11 mouse cellular contexts compared by ENCODE assay signal in genomic region chr10:42601556-42601955, GRCm38 (mm10). TPM values are rescaled to one million over a fixed set of nuclear protein-coding genes. Genes with fewer than 3 reads are reported as not detected.
DNase-seq lines count a peak whose midpoint lies in the region; ATAC-seq and TF ChIP-seq lines count a peak whose summit lies in the region.
"Had no signal": no experiment of that assay in that cellular context is flagged by ENCODE, and none has a peak within 500 bp of the region (broad histone marks: within the 10 kb centered on the region; RNA-seq: fewer than 3 reads in every experiment).

No protein-coding gene starts in this region.

- peaks cover 8% of the 10 kb centered on the region for H3K9me3 ChIP-seq in liver, embryonic 12.5 days (replicated peaks)

- H3K4me1 ChIP-seq in liver, embryonic 12.5 days: no peaks in the 10 kb centered on the region
- H3K4me1 ChIP-seq in bone marrow, adult 2 months (ENCODE audit: control insufficient read depth, insufficient read depth, low read length): no peaks in the 10 kb centered on the region
- H3K4me1 ChIP-seq in small intestine, adult 2 months (ENCODE audit: control insufficient read depth, insufficient read depth, insufficient read length, low read length): no peaks in the 10 kb centered on the region

- no peak overlapping the region for H3K27ac ChIP-seq in liver, embryonic 12.5 days
- no peak overlapping the region for H3K27ac ChIP-seq in bone marrow, adult 2 months (ENCODE audit: control insufficient read depth, insufficient read depth, low read depth, low read length, poor library complexity)
- no peak overlapping the region for H3K27ac ChIP-seq in small intestine, adult 2 months (ENCODE audit: insufficient read depth, low read depth, low read length)

- no peak overlapping the region for H3K4me2 ChIP-seq in liver, embryonic 12.5 days

- TF ChIP-seq CTCF in bone marrow, adult 2 months (IDR thresholded peaks at IDR 0.05; ENCODE audit: control insufficient read depth, insufficient read depth, low read length): peak; percentile 63
- TF ChIP-seq CTCF in small intestine, adult 2 months (IDR thresholded peaks at IDR 0.05; ENCODE audit: extremely low read depth, insufficient read length, insufficient replicate concordance, low read depth, low read length): peak; percentile 42; the same call in 1 of the 2 replicates

- WGBS in liver, embryonic 12.5 days (ENCODE audit: insufficient replicate concordance): 17% methylated on average over 10 of the region's 10 CpGs
- WGBS in bone marrow, adult 2 months: 41% methylated on average over 10 of the region's 10 CpGs
- WGBS in small intestine, adult 2 months: 29% methylated on average over 10 of the region's 10 CpGs

- peak; percentile 37 for DNase-seq in adrenal gland, postnatal 14 days
- DNase-seq in adrenal gland, postnatal 4 days (ENCODE audit: low spot score in 2 of 2): no peak
- DNase-seq in liver: peak; percentile 71
- no peak for DNase-seq in adrenal gland, adult 8-10 months
- no peak for DNase-seq in retina, embryonic 14.5 days (ENCODE audit: low spot score)

- H3K27me3 ChIP-seq in liver, embryonic 12.5 days (replicated peaks): peaks cover 62% of the 10 kb centered on the region
- peaks cover 8% of the 10 kb centered on the region; the same call in 1 of the 2 replicates for H3K27me3 ChIP-seq in small intestine, adult 2 months (ENCODE audit: control insufficient read depth, insufficient read depth, low read length)

- no peak for TF ChIP-seq POLR2A in bone marrow, adult 2 months (IDR thresholded peaks at IDR 0.05; ENCODE audit: borderline replicate concordance, control insufficient read depth, low read depth, low read length)
- no peak for TF ChIP-seq POLR2A in small intestine, adult 2 months (IDR thresholded peaks at IDR 0.05; ENCODE audit: low read depth, low read length)

- no peak for ATAC-seq in liver, embryonic 12.5 days

- no peak overlapping the region for H3K4me3 ChIP-seq in liver, embryonic 12.5 days
- no peak overlapping the region for H3K4me3 ChIP-seq in bone marrow, adult 2 months (replicated peaks; ENCODE audit: control insufficient read depth, low read depth, low read length)
- no peak overlapping the region for H3K4me3 ChIP-seq in small intestine, adult 2 months (ENCODE audit: low read depth, low read length)

- no peak overlapping the region for H3K9ac ChIP-seq in liver, embryonic 12.5 days

- H3K36me3 ChIP-seq in liver, embryonic 12.5 days: no peaks in the 10 kb centered on the region
- H3K36me3 ChIP-seq in small intestine, adult 2 months (ENCODE audit: control insufficient read depth, insufficient read depth, low read length): no peaks in the 10 kb centered on the region

RNA-seq across cellular contexts. Expression of gene Ostm1, which starts 17.9 kb away (rescaled TPM):
- 20.4 and 25.2 TPM in 2 replicates for total RNA-seq in adrenal gland, postnatal 14 days (2021)
- 10 to 100 TPM; 24.8 to 27.3 TPM for total RNA-seq in adrenal gland, postnatal 4 days (2021)
- polyA plus RNA-seq in liver, embryonic 12.5 days (2016; fragmentation: Nextera tagmentation; extraction: Ambion mirVana): 19.9 and 20.1 TPM in 2 replicates
- 11.5 and 16.3 TPM in 2 replicates for polyA plus RNA-seq in bone marrow, adult 2 months (2011; ENCODE audit: insufficient read depth, insufficient read length, low replicate concordance, missing spikeins)
- polyA plus RNA-seq in small intestine, adult 2 months (2012; rRNA removed): 8.0 and 13.0 TPM in 2 replicates
- total RNA-seq in adrenal gland, adult 8-10 months (2022): 10 to 100 TPM; 31.6 to 39.0 (median 36.8) TPM

RNA-seq across cellular contexts. Expression of gene Nr2e1, which starts 18.1 kb away (rescaled TPM):
- not detected in 2 replicates for total RNA-seq in adrenal gland, postnatal 14 days (2021)
- total RNA-seq in adrenal gland, postnatal 4 days (2021): not detected
- not detected in 2 replicates for polyA plus RNA-seq in liver, embryonic 12.5 days (2016; fragmentation: Nextera tagmentation; extraction: Ambion mirVana)
- polyA plus RNA-seq in bone marrow, adult 2 months (2011; ENCODE audit: insufficient read depth, insufficient read length, low replicate concordance, missing spikeins): not detected in 2 replicates
- polyA plus RNA-seq in small intestine, adult 2 months (2012; rRNA removed): not detected in 2 replicates
- not detected for total RNA-seq in adrenal gland, adult 8-10 months (2022)
- total RNA-seq: heart, postnatal 25 days; megakaryocyte, adult 5-6 weeks had no signal
- polyA plus RNA-seq: C2C12 had no signal

Comparison
In these comparisons a context has a peak if more than half of its experiments do, and no peak if none do; other contexts are left out.
1. DNase-seq: peak in adrenal gland, postnatal 14 days (single experiment) and liver (single experiment); none in adrenal gland, postnatal 4 days (0 of 2), adrenal gland, adult 8-10 months (single experiment) and retina, embryonic 14.5 days (single experiment).